Mouse (Mus musculus): Measurements from ENCODE around the gene Cnfn. TPM values are rescaled to one million over a fixed set of nuclear protein-coding genes. Genes with fewer than 3 reads are reported as not detected.

Gene Cnfn
- polyA plus RNA-seq, 1 experiment from 2014 or later: 0.54 TPM

GRCm38 (mm10) chr7:25391856-25392453 lies 22.4 kb upstream of the Cnfn start:
- no peak overlapping the region for H3K27ac ChIP-seq (ENCODE audit: low read depth, low read length)
- no peak overlapping the region for H3K4me2 ChIP-seq (ENCODE audit: low read length)
- H3K9ac ChIP-seq (ENCODE audit: low read depth, low read length): no peak overlapping the region
- H3K4me3 ChIP-seq (ENCODE audit: low read length): no peak overlapping the region
- H3K36me3 ChIP-seq (ENCODE audit: control insufficient read depth, insufficient read depth, low read length): peaks cover 9% of the 10 kb centered on the region
- no peaks in the 10 kb centered on the region for H3K9me3 ChIP-seq (ENCODE audit: control insufficient read depth, low read length)
- H3K4me1 ChIP-seq (ENCODE audit: control insufficient read depth, insufficient read depth, low read depth, low read length): peaks cover 36% of the 10 kb centered on the region
- no peaks in the 10 kb centered on the region for H3K27me3 ChIP-seq (replicated peaks; ENCODE audit: control insufficient read depth, insufficient read depth, low read length)
- no peak for ATAC-seq
- WGBS: 82% methylated on average over 2 of the region's 2 CpGs

GRCm38 (mm10) chr7:25390986-25391385 lies 21.5 kb upstream of the Cnfn start:
- Histone ChIP-seq H3K4me2 (ENCODE audit: low read length) (no peak overlapping the region), H3K36me3 (ENCODE audit: control insufficient read depth, insufficient read depth, low read length) (peaks cover 9% of the 10 kb centered on the region), H3K27ac (ENCODE audit: low read depth, low read length) (no peak overlapping the region), H3K27me3 (replicated peaks; ENCODE audit: control insufficient read depth, insufficient read depth, low read length) (no peaks in the 10 kb centered on the region), H3K9ac (ENCODE audit: low read depth, low read length) (no peak overlapping the region; the same call in 1 of the 2 replicates), H3K4me3 (ENCODE audit: low read length) (no peak overlapping the region), H3K4me1 (ENCODE audit: control insufficient read depth, insufficient read depth, low read depth, low read length) (peaks cover 33% of the 10 kb centered on the region), H3K9me3 (ENCODE audit: control insufficient read depth, low read length) (no peaks in the 10 kb centered on the region)
- WGBS: 50% methylated on average over 2 of the region's 2 CpGs
- ATAC-seq: no peak

GRCm38 (mm10) chr7:25390054-25390770 lies 20.7 kb upstream of the Cnfn start:
- Histone ChIP-seq H3K4me3 (ENCODE audit: low read length) (no peak overlapping the region), H3K9ac (ENCODE audit: low read depth, low read length) (peak overlapping the region; percentile 15; the same call in 1 of the 2 replicates), H3K27me3 (replicated peaks; ENCODE audit: control insufficient read depth, insufficient read depth, low read length) (no peaks in the 10 kb centered on the region), H3K9me3 (ENCODE audit: control insufficient read depth, low read length) (no peaks in the 10 kb centered on the region), H3K4me1 (ENCODE audit: control insufficient read depth, insufficient read depth, low read depth, low read length) (peaks cover 36% of the 10 kb centered on the region), H3K36me3 (ENCODE audit: control insufficient read depth, insufficient read depth, low read length) (peaks cover 9% of the 10 kb centered on the region), H3K27ac (ENCODE audit: low read depth, low read length) (0 out of 2 replicates have a peak overlapping the region, but pooled peaks have one; percentile 3), H3K4me2 (ENCODE audit: low read length) (no peak overlapping the region)
- no peak for ATAC-seq
- WGBS: 41% methylated on average over 8 of the region's 8 CpGs

- peaks cover 12% of the 10 kb centered on the region for H3K36me3 ChIP-seq (ENCODE audit: control insufficient read depth, insufficient read depth, low read length)
- no peak overlapping the region for H3K4me3 ChIP-seq (ENCODE audit: low read length)
Measured at GRCm38 (mm10) chr7:25388916-25389315, 19.4 kb upstream of the Cnfn start.

GRCm38 (mm10) chr7:25387811-25388440 lies 18.4 kb upstream of the Cnfn start:
- Histone ChIP-seq H3K4me1 (ENCODE audit: control insufficient read depth, insufficient read depth, low read depth, low read length) (peaks cover 17% of the 10 kb centered on the region), H3K36me3 (ENCODE audit: control insufficient read depth, insufficient read depth, low read length) (peaks cover 18% of the 10 kb centered on the region), H3K9me3 (ENCODE audit: control insufficient read depth, low read length) (no peaks in the 10 kb centered on the region), H3K27me3 (replicated peaks; ENCODE audit: control insufficient read depth, insufficient read depth, low read length) (no peaks in the 10 kb centered on the region), H3K27ac (ENCODE audit: low read depth, low read length) (no peak overlapping the region), H3K4me3 (ENCODE audit: low read length) (no peak overlapping the region), H3K4me2 (ENCODE audit: low read length) (no peak overlapping the region), H3K9ac (ENCODE audit: low read depth, low read length) (no peak overlapping the region)
- 97% methylated on average over 18 of the region's 18 CpGs for whole genome bisulfite sequencing
- no peak for ATAC-seq

More at GRCm38 (mm10) chr7:25388916-25389315, 19.4 kb upstream of the Cnfn start:
- H3K9ac ChIP-seq (ENCODE audit: low read depth, low read length): no peak overlapping the region
- H3K9me3 ChIP-seq (ENCODE audit: control insufficient read depth, low read length): no peaks in the 10 kb centered on the region
- no peak overlapping the region for H3K4me2 ChIP-seq (ENCODE audit: low read length)
- ATAC-seq: no peak
- WGBS: 82% methylated on average over 7 of the region's 7 CpGs
- peaks cover 26% of the 10 kb centered on the region for H3K4me1 ChIP-seq (ENCODE audit: control insufficient read depth, insufficient read depth, low read depth, low read length)
- no peak overlapping the region for H3K27ac ChIP-seq (ENCODE audit: low read depth, low read length)
- no peaks in the 10 kb centered on the region for H3K27me3 ChIP-seq (replicated peaks; ENCODE audit: control insufficient read depth, insufficient read depth, low read length)

GRCm38 (mm10) chr7:25385850-25386555 lies 16.5 kb upstream of the Cnfn start:
- H3K4me3 ChIP-seq (ENCODE audit: low read length): no peak overlapping the region
- peaks cover 13% of the 10 kb centered on the region for H3K4me1 ChIP-seq (ENCODE audit: control insufficient read depth, insufficient read depth, low read depth, low read length)
- no peak overlapping the region for H3K9ac ChIP-seq (ENCODE audit: low read depth, low read length)
- no peak overlapping the region for H3K4me2 ChIP-seq (ENCODE audit: low read length)
- 79% methylated on average over 12 of the region's 12 CpGs for WGBS
- H3K27me3 ChIP-seq (replicated peaks; ENCODE audit: control insufficient read depth, insufficient read depth, low read length): no peaks in the 10 kb centered on the region
- peaks cover 19% of the 10 kb centered on the region for H3K36me3 ChIP-seq (ENCODE audit: control insufficient read depth, insufficient read depth, low read length)
- no peak for ATAC-seq
- peak overlapping the region; percentile 2; the same call in 1 of the 2 replicates for H3K27ac ChIP-seq (ENCODE audit: low read depth, low read length)
- H3K9me3 ChIP-seq (ENCODE audit: control insufficient read depth, low read length): no peaks in the 10 kb centered on the region

- no peak for ATAC-seq
- 91% methylated on average over 12 of the region's 12 CpGs for WGBS
- Histone ChIP-seq H3K4me3 (ENCODE audit: low read length) (no peak overlapping the region), H3K27me3 (replicated peaks; ENCODE audit: control insufficient read depth, insufficient read depth, low read length) (no peaks in the 10 kb centered on the region), H3K9me3 (ENCODE audit: control insufficient read depth, low read length) (no peaks in the 10 kb centered on the region), H3K36me3 (ENCODE audit: control insufficient read depth, insufficient read depth, low read length) (peaks cover 19% of the 10 kb centered on the region), H3K4me1 (ENCODE audit: control insufficient read depth, insufficient read depth, low read depth, low read length) (peaks cover 11% of the 10 kb centered on the region), H3K4me2 (ENCODE audit: low read length) (no peak overlapping the region), H3K9ac (ENCODE audit: low read depth, low read length) (no peak overlapping the region), H3K27ac (ENCODE audit: low read depth, low read length) (no peak overlapping the region)
Measured at GRCm38 (mm10) chr7:25385259-25385658, 15.7 kb upstream of the Cnfn start.

GRCm38 (mm10) chr7:25384818-25385217 lies 15.3 kb upstream of the Cnfn start:
- H3K27ac ChIP-seq (ENCODE audit: low read depth, low read length): no peak overlapping the region
- H3K4me1 ChIP-seq (ENCODE audit: control insufficient read depth, insufficient read depth, low read depth, low read length): peaks cover 9% of the 10 kb centered on the region
- H3K9ac ChIP-seq (ENCODE audit: low read depth, low read length): no peak overlapping the region
- no peak for ATAC-seq
- no peaks in the 10 kb centered on the region for H3K9me3 ChIP-seq (ENCODE audit: control insufficient read depth, low read length)
- H3K36me3 ChIP-seq (ENCODE audit: control insufficient read depth, insufficient read depth, low read length): peaks cover 19% of the 10 kb centered on the region
- H3K4me2 ChIP-seq (ENCODE audit: low read length): no peak overlapping the region
- H3K27me3 ChIP-seq (replicated peaks; ENCODE audit: control insufficient read depth, insufficient read depth, low read length): no peaks in the 10 kb centered on the region
- no peak overlapping the region for H3K4me3 ChIP-seq (ENCODE audit: low read length)
- WGBS: 90% methylated on average over 9 of the region's 9 CpGs

GRCm38 (mm10) chr7:25384318-25384717 lies 14.8 kb upstream of the Cnfn start:
- Histone ChIP-seq H3K4me2 (ENCODE audit: low read length) (no peak overlapping the region), H3K9ac (ENCODE audit: low read depth, low read length) (no peak overlapping the region; the same call in 1 of the 2 replicates), H3K4me3 (ENCODE audit: low read length) (no peak overlapping the region), H3K27ac (ENCODE audit: low read depth, low read length) (no peak overlapping the region), H3K36me3 (ENCODE audit: control insufficient read depth, insufficient read depth, low read length) (peaks cover 19% of the 10 kb centered on the region), H3K4me1 (ENCODE audit: control insufficient read depth, insufficient read depth, low read depth, low read length) (peaks cover 10% of the 10 kb centered on the region), H3K9me3 (ENCODE audit: control insufficient read depth, low read length) (no peaks in the 10 kb centered on the region), H3K27me3 (replicated peaks; ENCODE audit: control insufficient read depth, insufficient read depth, low read length) (no peaks in the 10 kb centered on the region)
- WGBS: 87% methylated on average over 13 of the region's 13 CpGs
- ATAC-seq: no peak

All from hindbrain, embryonic 16.5 days (tissue).